Mouse (Mus musculus) natural killer cell, adult 2 months (primary cell): ENCODE measurements at regions not wholly inside any gene's neighbourhood (a gene's known extent, or its start where the extent isn't known, plus 50 kb on each side); places are given as distances from the start of the nearest gene placed in this dataset.

Source experiments
- DNase-seq, 2 experiments: peaks; one replicate each; pipeline ENCODE4 v3.0.0; 2022; ENCODE audit warnings: low spot score in 2 of 2

- DNase-seq, result no peak
Measured at GRCm38 (mm10) chr5:106056631-106057030, 180.3 kb downstream of the Zfp326 start.

GRCm38 (mm10) chr5:106055221-106055620 lies 178.9 kb downstream of the Zfp326 start:
- no peak for DNase-seq

- DNase-seq, result no peak
Measured at GRCm38 (mm10) chr5:106051026-106051425, 174.7 kb downstream of the Zfp326 start.

GRCm38 (mm10) chr5:106044878-106045585 lies 168.7 kb downstream of the Zfp326 start:
- DNase-seq, result no peak

GRCm38 (mm10) chr5:106038321-106038720 lies 162.0 kb downstream of the Zfp326 start:
- DNase-seq, result no peak

- DNase-seq, result no peak
Measured at GRCm38 (mm10) chr5:106036176-106036575, 159.8 kb downstream of the Zfp326 start.

GRCm38 (mm10) chr5:106032956-106033355 lies 156.6 kb downstream of the Zfp326 start:
- DNase-seq, result no peak

- no peak for DNase-seq
Measured at GRCm38 (mm10) chr5:106026861-106027260, 150.5 kb downstream of the Zfp326 start.

GRCm38 (mm10) chr5:106004292-106004917 lies 128.0 kb downstream of the Zfp326 start:
- no peak for DNase-seq

- no peak for DNase-seq
Measured at GRCm38 (mm10) chr5:106003321-106004291, 127.2 kb downstream of the Zfp326 start.

GRCm38 (mm10) chr5:106002330-106002729 lies 126.0 kb downstream of the Zfp326 start:
- no peak for DNase-seq

GRCm38 (mm10) chr5:105994218-105994617 lies 117.9 kb downstream of the Zfp326 start:
- DNase-seq, result no peak

- DNase-seq, result no peak
Measured at GRCm38 (mm10) chr5:105993066-105993760, 116.8 kb downstream of the Zfp326 start.

GRCm38 (mm10) chr5:105990777-105991176 lies 114.4 kb downstream of the Zfp326 start:
- no peak for DNase-seq

GRCm38 (mm10) chr5:105986401-105986800 lies 110.0 kb downstream of the Zfp326 start:
- DNase-seq, result no peak

GRCm38 (mm10) chr5:105983131-105983530 lies 106.8 kb downstream of the Zfp326 start:
- no peak for DNase-seq

GRCm38 (mm10) chr5:105976746-105977145 lies 100.4 kb downstream of the Zfp326 start:
- DNase-seq, result no peak

GRCm38 (mm10) chr5:105976076-105976475 lies 99.7 kb downstream of the Zfp326 start:
- no peak for DNase-seq

- no peak for DNase-seq
Measured at GRCm38 (mm10) chr5:105975275-105976011, 99.1 kb downstream of the Zfp326 start.

- no peak for DNase-seq
Measured at GRCm38 (mm10) chr5:105974576-105975177, 98.3 kb downstream of the Zfp326 start.
